Mouse (Mus musculus) megakaryocyte, embryonic 14.5 days (primary cell): ENCODE results near the gene Sclt1.

Source experiments
- FLI1 ChIP-seq: IDR thresholded peaks from 2 replicates; pipeline ENCODE4 v1.6.1; 2012; ENCODE audit warnings: low read length, inconsistent platforms, mixed read lengths
- GATA1 ChIP-seq: IDR thresholded peaks from 3 replicates; pipeline ENCODE4 v1.6.1; 2012; ENCODE audit warnings: mixed read lengths, low read length, inconsistent platforms, borderline replicate concordance

- TF ChIP-seq GATA1 = no peak
- no peak for TF ChIP-seq FLI1
Measured at GRCm38 (mm10) chr3:41613706-41614105, 128.6 kb downstream of the Sclt1 start.
